Mouse (Mus musculus) erythroblast, embryonic 14.5 days (primary cell): ENCODE data around the gene Gm27021.

Source experiments
- GATA1 ChIP-seq: IDR thresholded peaks from 2 replicates; pipeline ENCODE4 v1.6.1; 2012; ENCODE audit warnings: low read length, inconsistent platforms, mixed read lengths
- TAL1 ChIP-seq: IDR thresholded peaks from 3 replicates; pipeline ENCODE4 v1.6.1; 2012; ENCODE audit warnings: low read length, inconsistent platforms, mixed read lengths

- TF ChIP-seq GATA1 (no peak), TAL1 (no peak)
Observed at GRCm38 (mm10) chr8:120692934-120693333, 25.1 kb upstream of the Gm27021 start.
